Mouse (Mus musculus) limb, embryonic 11.5 days (tissue): ENCODE results near the gene Yes1. TPM values are rescaled to one million over a fixed set of nuclear protein-coding genes. Genes with fewer than 3 reads are reported as not detected.

Source experiments
- ATAC-seq: fragments of 200-750 bp; cut with Nextera tagmentation; 2 replicates; pipeline ENCODE4 v1.8.0; 2017; ENCODE audit warnings: low read depth; ENCODE audit not compliant: insufficient number of reproducible peaks, low FRiP score, low TSS enrichment
- DNase-seq: peaks from one replicate; pipeline ENCODE4 v3.0.0-alpha.2; 2015; ENCODE audit warnings: low spot score
- H3K27ac ChIP-seq: fragments of 300-500 bp; sonication (generic); replicated peaks from 2 replicates; pipeline ENCODE4 v1.5.1; 2014; ENCODE audit warnings: low read depth, mild to moderate bottlenecking, low read length
- H3K27me3 ChIP-seq: fragments of 300-500 bp; sonication (generic); 2 replicates; pipeline ENCODE4 v1.6.1; 2014; ENCODE audit warnings: mild to moderate bottlenecking, low read length, mixed read lengths; ENCODE audit not compliant: control insufficient read depth, insufficient read depth
- H3K36me3 ChIP-seq: fragments of 300-500 bp; sonication (generic); 2 replicates; pipeline ENCODE4 v1.6.1; 2014; ENCODE audit warnings: mild to moderate bottlenecking, low read length, moderate library complexity, mixed read lengths; ENCODE audit not compliant: control insufficient read depth, insufficient read depth
- H3K4me1 ChIP-seq: fragments of 300-500 bp; sonication (generic); 2 replicates; pipeline ENCODE4 v1.6.1; 2014; ENCODE audit warnings: low read length, mixed read lengths; ENCODE audit not compliant: control insufficient read depth, insufficient read depth
- H3K4me2 ChIP-seq: fragments of 300-500 bp; sonication (generic); 2 replicates; pipeline ENCODE4 v1.6.1; 2014; ENCODE audit warnings: low read depth, mild to moderate bottlenecking, moderate library complexity; ENCODE audit not compliant: severe bottlenecking
- H3K4me3 ChIP-seq: fragments of 300-500 bp; sonication (generic); 2 replicates; pipeline ENCODE4 v1.5.1; 2014; ENCODE audit warnings: low read depth, low read length
- H3K9ac ChIP-seq: fragments of 300-500 bp; sonication (generic); 2 replicates; pipeline ENCODE4 v1.6.1; 2014; ENCODE audit warnings: mild to moderate bottlenecking, low read length
- H3K9me3 ChIP-seq: fragments of 300-500 bp; sonication (generic); 2 replicates; pipeline ENCODE4 v1.6.1; 2016; ENCODE audit warnings: low read length; ENCODE audit not compliant: control insufficient read depth
- WGBS: fragments of 180-500 bp; shearing (Covaris S2); extraction: QIAGEN DNeasy Blood & Tissue Kit; methylation state at CpG from one replicate; pipeline ENCODE4 v1.1.7; 2014; 5-methylcytosine and 5-hydroxymethylcytosine counted together
- polyA plus RNA-seq: library from polyadenylated mRNA; unstranded; fragments of >200 nt; fragmentation: Nextera tagmentation; extraction: Ambion mirVana; gene quantifications from 2 replicates; pipeline ENCODE4 v1.2.1, GENCODE M21; 2014

Yes1 gene
- polyA plus RNA-seq, result 36.4 and 39.9 TPM in 2 replicates

DNA sequence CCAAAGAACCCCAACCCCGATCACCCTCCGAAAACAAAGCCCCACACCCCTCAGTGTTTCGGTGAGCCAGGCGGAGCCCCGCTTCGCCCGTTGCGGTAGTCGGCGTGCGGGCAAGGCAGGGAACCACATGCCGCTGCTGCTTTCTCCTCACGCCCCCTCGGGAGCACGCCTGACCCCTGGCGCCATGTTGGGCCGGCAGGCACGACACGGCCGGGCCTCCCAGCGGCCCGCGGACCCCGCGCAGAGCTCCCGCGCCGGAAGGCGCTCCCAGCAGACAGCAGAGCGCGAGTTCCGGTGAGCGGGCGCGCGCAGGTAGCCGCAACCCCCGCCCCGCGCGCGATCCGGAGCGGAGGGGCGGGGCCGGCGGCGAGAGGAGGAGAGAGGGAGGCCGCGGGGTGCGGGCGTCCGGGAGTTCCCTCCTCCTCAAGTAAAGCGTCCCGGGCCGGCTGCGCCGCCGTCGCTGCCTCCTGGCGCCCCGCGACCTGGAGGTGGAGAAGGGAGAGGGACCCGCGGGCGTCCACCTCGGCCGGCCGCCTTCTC, at the start of gene Yes1:
Yes1 (plus strand) TSS at position 371 of the 540 bp plus-strand sequence.
- H3K27ac ChIP-seq, result peak within 1 kb of the TSS; percentile 95
- no peaks in the 10 kb centered on the region for H3K27me3 ChIP-seq
- H3K4me1 ChIP-seq, result no peaks in the 10 kb centered on the region
- H3K4me3 ChIP-seq, result peak within 1 kb of the TSS; percentile 90
- under 1% methylated on average over 43 of the region's 69 CpGs for WGBS
- H3K9ac ChIP-seq, result peak within 1 kb of the TSS; percentile 95
- peak; percentile 90 for ATAC-seq
- peak; percentile 89 for DNase-seq
- H3K4me2 ChIP-seq, result peak within 1 kb of the TSS; percentile 67
- H3K36me3 ChIP-seq, result no peaks in the 10 kb centered on the region
- no peaks in the 10 kb centered on the region for H3K9me3 ChIP-seq

- Histone ChIP-seq H3K9me3 (no peaks in the 10 kb centered on the region), H3K36me3 (no peaks in the 10 kb centered on the region), H3K4me3 (no peak overlapping the region), H3K9ac (no peak overlapping the region), H3K4me1 (no peaks in the 10 kb centered on the region), H3K27ac (no peak overlapping the region), H3K27me3 (no peaks in the 10 kb centered on the region), H3K4me2 (no peak overlapping the region)
- 88% methylated on average over 1 of the region's 1 CpGs for WGBS
- no peak for ATAC-seq
- no peak for DNase-seq
Observed at GRCm38 (mm10) chr5:32564697-32565096, 46.3 kb upstream of the Yes1 start.

GRCm38 (mm10) chr5:32571802-32572201, 39.2 kb upstream of the Yes1 start:
- H3K4me3 ChIP-seq, result no peak overlapping the region
- no peak for ATAC-seq
- no peaks in the 10 kb centered on the region for H3K36me3 ChIP-seq
- no peak overlapping the region for H3K4me2 ChIP-seq
- no peak overlapping the region for H3K27ac ChIP-seq
- no peaks in the 10 kb centered on the region for H3K9me3 ChIP-seq
- no peaks in the 10 kb centered on the region for H3K4me1 ChIP-seq
- no peaks in the 10 kb centered on the region for H3K27me3 ChIP-seq
- WGBS, result 72% methylated on average over 5 of the region's 5 CpGs
- DNase-seq, result no peak
- H3K9ac ChIP-seq, result no peak overlapping the region

DNA sequence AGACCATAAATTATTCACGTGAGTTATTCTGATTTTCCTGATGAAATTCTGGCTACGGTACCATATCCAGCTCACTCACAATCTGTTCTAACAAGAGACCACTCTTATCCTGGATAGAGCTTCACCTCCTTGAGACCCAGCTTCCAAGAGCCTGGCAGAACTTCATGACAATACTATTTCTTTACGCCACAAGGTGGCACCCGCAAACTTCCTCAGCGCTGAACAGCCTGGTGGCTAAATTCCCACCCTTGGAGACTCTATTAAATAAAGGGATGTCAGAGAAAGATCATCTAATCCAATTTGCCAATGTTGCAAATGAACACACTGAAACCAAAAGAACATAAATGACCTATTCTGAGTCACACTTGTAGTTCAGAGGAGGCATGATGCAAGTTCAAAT, 22.8 kb upstream of the Yes1 start:
- no peak overlapping the region for H3K4me3 ChIP-seq
- no peak overlapping the region for H3K9ac ChIP-seq
- no peaks in the 10 kb centered on the region for H3K4me1 ChIP-seq
- DNase-seq, result peak; percentile 70
- H3K27ac ChIP-seq, result no peak overlapping the region
- no peaks in the 10 kb centered on the region for H3K27me3 ChIP-seq
- 18% methylated on average over 5 of the region's 5 CpGs for WGBS
- H3K36me3 ChIP-seq, result no peaks in the 10 kb centered on the region
- ATAC-seq, result no peak
- no peak overlapping the region for H3K4me2 ChIP-seq
- H3K9me3 ChIP-seq, result no peaks in the 10 kb centered on the region

GRCm38 (mm10) chr5:32593793-32594192, 17.2 kb upstream of the Yes1 start:
- Histone ChIP-seq H3K27ac (no peak overlapping the region), H3K27me3 (no peaks in the 10 kb centered on the region), H3K4me1 (no peaks in the 10 kb centered on the region), H3K36me3 (no peaks in the 10 kb centered on the region), H3K9me3 (no peaks in the 10 kb centered on the region), H3K9ac (no peak overlapping the region), H3K4me2 (no peak overlapping the region), H3K4me3 (no peak overlapping the region)
- ATAC-seq (no peak), DNase-seq (no peak)
- 26% methylated on average over 4 of the region's 4 CpGs for WGBS

- no peaks in the 10 kb centered on the region for H3K4me1 ChIP-seq
- H3K9ac ChIP-seq, result no peak overlapping the region
- H3K27me3 ChIP-seq, result no peaks in the 10 kb centered on the region
- H3K9me3 ChIP-seq, result no peaks in the 10 kb centered on the region
- DNase-seq, result no peak
- H3K36me3 ChIP-seq, result no peaks in the 10 kb centered on the region
- no peak overlapping the region for H3K4me3 ChIP-seq
- ATAC-seq, result no peak
- H3K4me2 ChIP-seq, result no peak overlapping the region
- H3K27ac ChIP-seq, result no peak overlapping the region
- WGBS, result 84% methylated on average over 5 of the region's 5 CpGs
Observed at GRCm38 (mm10) chr5:32594358-32594757, 16.6 kb upstream of the Yes1 start.

GRCm38 (mm10) chr5:32605911-32606310, 5.1 kb upstream of the Yes1 start:
- no peak overlapping the region for H3K4me2 ChIP-seq
- H3K36me3 ChIP-seq, result no peaks in the 10 kb centered on the region
- H3K27ac ChIP-seq, result no peak overlapping the region
- no peak for DNase-seq
- no peaks in the 10 kb centered on the region for H3K9me3 ChIP-seq
- 82% methylated on average over 1 of the region's 1 CpGs for WGBS
- no peak overlapping the region for H3K9ac ChIP-seq
- no peak for ATAC-seq
- H3K27me3 ChIP-seq, result no peaks in the 10 kb centered on the region
- no peaks in the 10 kb centered on the region for H3K4me1 ChIP-seq
- H3K4me3 ChIP-seq, result no peak overlapping the region

DNA sequence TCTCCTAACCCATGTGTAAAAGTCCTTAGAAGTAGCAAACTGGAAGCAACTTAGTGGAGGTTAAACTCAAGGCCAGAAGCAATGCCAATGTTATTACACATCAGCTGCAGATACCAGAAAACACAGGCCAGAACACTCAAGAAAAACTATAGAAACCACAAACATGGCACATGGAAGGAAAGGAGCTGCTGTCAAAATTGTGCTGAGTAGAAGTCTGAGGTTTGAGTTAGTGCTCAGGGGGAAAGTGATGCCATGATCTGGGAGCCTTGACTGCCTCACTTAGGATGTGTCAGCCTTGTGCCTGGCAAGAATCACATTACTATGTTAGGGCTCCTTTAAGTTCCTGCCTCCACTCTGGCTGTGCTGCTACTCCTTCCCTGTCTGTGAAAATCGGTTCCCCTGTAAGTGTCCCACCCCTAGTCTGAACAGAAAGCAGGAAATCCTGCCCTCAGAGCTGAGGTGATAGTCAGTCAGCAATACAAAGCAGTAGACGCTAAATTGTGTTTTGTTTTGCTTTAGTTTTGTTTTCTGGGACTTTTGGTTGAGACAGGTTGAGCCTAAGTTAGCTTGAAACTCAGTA, 3.1 kb upstream of the Yes1 start:
- H3K4me1 ChIP-seq, result no peaks in the 10 kb centered on the region
- WGBS, result 33% methylated on average over 2 of the region's 2 CpGs
- no peaks in the 10 kb centered on the region for H3K9me3 ChIP-seq
- H3K36me3 ChIP-seq, result no peaks in the 10 kb centered on the region
- no peaks in the 10 kb centered on the region for H3K27me3 ChIP-seq
- ATAC-seq (no peak), DNase-seq (no peak)
- H3K9ac ChIP-seq, result no peak overlapping the region
- H3K4me3 ChIP-seq, result no peak overlapping the region
- no peak overlapping the region for H3K4me2 ChIP-seq
- H3K27ac ChIP-seq, result no peak overlapping the region

DNA sequence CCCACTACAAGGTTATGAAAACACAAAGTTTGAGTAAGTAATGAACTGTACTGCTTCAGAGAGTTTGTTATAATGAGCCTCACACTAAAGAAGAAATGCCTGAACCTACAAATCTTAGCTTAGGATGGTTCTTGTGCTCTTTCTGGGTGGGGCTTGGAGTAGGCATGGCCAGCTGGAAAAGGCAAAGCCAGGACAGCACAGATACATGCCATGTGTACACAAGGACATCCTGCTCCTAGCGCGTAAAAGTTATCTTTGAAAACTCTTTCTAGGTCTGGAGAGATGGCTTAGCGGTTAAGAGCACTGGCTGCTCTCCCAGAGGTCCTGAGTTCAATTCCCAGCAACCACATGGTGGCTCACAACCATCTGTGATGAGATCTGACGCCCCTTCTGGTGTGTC, 2.5 kb upstream of the Yes1 start:
- no peak overlapping the region for H3K27ac ChIP-seq
- 92% methylated on average over 4 of the region's 4 CpGs for WGBS
- DNase-seq, result no peak

More for the DNA sequence above, 2.5 kb upstream of the Yes1 start:
- Histone ChIP-seq H3K4me3 (no peak overlapping the region), H3K4me1 (no peaks in the 10 kb centered on the region), H3K4me2 (no peak overlapping the region), H3K9me3 (no peaks in the 10 kb centered on the region), H3K9ac (no peak overlapping the region), H3K36me3 (no peaks in the 10 kb centered on the region), H3K27me3 (no peaks in the 10 kb centered on the region)
- no peak for ATAC-seq
